Mouse (Mus musculus) neutrophil, adult 59 days (primary cell): Measurements from ENCODE around the gene Snx22. TPM values are rescaled to one million over a fixed set of nuclear protein-coding genes. Genes with fewer than 3 reads are reported as not detected.

Source experiments
- total RNA-seq, 2 experiments: library from RNA; stranded (reverse); gene quantifications; 1 replicate in 1 of 2; 2 replicates in 1 of 2; pipeline ENCODE4 v1.2.4; 2023

Gene Snx22
- under 1 TPM; 0.37 to 0.91 TPM for total RNA-seq

GRCm38 (mm10) chr9:66069583-66069982 is at the start of gene Snx22:
Gene Snx22, minus strand, starts transcription at chr9:66069719.

GRCm38 (mm10) chr9:66059583-66060307 is 9.8 kb downstream of the Snx22 start, which contains the start of gene Ppib:
Gene Ppib, plus strand, starts transcription at chr9:66060222.

Other genes starting within 250 kb of the Snx22 start
- gene Zfp609, start 242.2 kb downstream of the Snx22 start, total RNA-seq, result 10 to 100 TPM; 20.5 to 24.3 TPM
- 10 to 100 TPM; 77.4 to 90.4 TPM for gene Pclaf, start 179.5 kb downstream of the Snx22 start, total RNA-seq
- 10 to 100 TPM; 26.9 to 28.4 TPM for gene Trip4, start 160.9 kb downstream of the Snx22 start, total RNA-seq
- 10 to 100 TPM; 40.7 to 46.4 TPM for gene Csnk1g1, start 160.8 kb downstream of the Snx22 start, total RNA-seq
- gene Ppib, start 9.5 kb downstream of the Snx22 start, total RNA-seq, result 100 to 1,000 TPM; 182 to 215 TPM
- gene Snx1, start 56.9 kb upstream of the Snx22 start, total RNA-seq, result 10 to 100 TPM; 75.3 to 88.6 TPM
- 10 to 100 TPM; 65.5 to 84.9 TPM for gene Ciao2a, start 56.9 kb upstream of the Snx22 start, total RNA-seq
- gene Dapk2, start 88.5 kb upstream of the Snx22 start, total RNA-seq, result 10 to 100 TPM; 14.1 to 18.4 TPM